Mouse (Mus musculus) adrenal gland, adult 18-20 months (tissue): ENCODE data around the gene Prg2. TPM values are rescaled to one million over a fixed set of nuclear protein-coding genes. Genes with fewer than 3 reads are reported as not detected.

Experiments
- DNase-seq, 2 experiments: peaks; one replicate each; pipeline ENCODE4 v3.0.0; 2021 to 2022; ENCODE audit warnings: low spot score in 2 of 2
- total RNA-seq, 2 experiments: library from RNA; stranded (reverse); gene quantifications; 1 replicate in 1 of 2; 2 replicates in 1 of 2; pipeline ENCODE4 v1.2.3; 2021

Prg2 gene
- total RNA-seq, 2 experiments from 2014 or later = not detected

- DNase-seq = no peak
Observed at GRCm38 (mm10) chr2:85026178-85026577, 45.9 kb downstream of the Prg2 start.

- DNase-seq = no peak
Observed at GRCm38 (mm10) chr2:85027281-85027680, 47.0 kb downstream of the Prg2 start.

DNA sequence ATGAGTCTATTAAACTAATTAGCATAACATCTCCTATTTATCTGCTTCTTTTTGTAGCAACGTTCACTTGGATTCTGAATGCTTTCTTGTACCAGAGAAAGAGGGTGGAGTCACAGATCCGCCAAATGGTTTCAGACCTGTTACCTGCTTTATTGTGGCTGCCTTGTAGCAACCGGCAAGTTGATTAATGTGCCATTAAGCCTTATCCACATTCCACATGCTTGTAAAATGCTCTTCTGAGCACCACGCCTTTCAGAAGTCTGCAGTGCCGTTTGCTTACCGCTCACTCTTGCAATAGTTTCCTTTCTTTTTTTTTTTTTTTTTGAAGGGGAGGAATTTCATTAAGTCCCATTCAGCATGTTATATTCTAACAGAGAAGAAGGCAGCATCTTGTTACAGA, 49.6 kb downstream of the Prg2 start:
- DNase-seq = no peak

DNA sequence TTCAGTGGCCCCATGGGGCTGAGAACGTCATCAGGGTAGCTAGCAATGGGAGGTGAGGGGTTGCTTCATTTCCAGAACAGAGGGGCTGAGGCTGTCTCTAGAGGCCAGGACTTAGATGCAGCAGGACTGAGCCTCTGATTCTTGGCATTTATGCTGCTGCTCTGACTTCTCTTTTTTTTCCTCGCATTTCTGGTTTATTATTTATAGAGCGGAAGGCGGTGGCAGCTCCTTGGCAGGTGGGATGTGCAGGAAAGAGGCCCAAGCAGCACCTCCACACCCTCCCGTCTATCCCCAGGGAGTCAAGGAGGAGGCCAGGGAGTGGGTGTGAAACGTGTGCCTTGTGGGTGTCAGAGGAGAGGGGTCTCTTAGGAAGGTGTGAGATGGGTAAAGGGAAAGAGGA, 50.7 kb downstream of the Prg2 start:
- no peak for DNase-seq

DNA sequence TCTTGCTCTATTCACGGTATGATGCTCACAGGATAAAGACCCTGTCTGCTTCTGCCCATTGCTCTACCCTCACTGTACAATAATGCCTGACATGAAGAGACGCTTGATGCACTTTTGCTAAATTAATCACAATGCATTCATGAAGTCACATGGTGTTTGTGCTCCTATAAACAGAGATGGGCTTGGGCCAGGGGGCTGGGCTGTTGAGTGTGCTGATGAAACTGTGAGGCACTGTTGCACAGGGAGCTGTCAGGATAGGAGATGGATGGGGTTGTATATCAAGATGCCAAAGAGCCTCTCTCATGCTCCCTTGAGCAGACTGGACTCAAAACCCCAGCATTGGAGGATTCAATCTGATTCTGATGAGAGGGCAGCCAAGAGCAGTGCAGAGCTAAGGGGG, 52.9 kb downstream of the Prg2 start:
- no peak for DNase-seq

Other genes with a start within 250 kb of the Prg2 start
- 1 to 10 TPM; 4.8 to 5.1 TPM for gene Ypel4, start 246.4 kb upstream of the Prg2 start, total RNA-seq
- 1 to 10 TPM; 1.5 to 1.8 TPM for gene Gm19426, start 236.8 kb upstream of the Prg2 start, total RNA-seq
- 100 to 1,000 TPM in 1 of 2 experiments, 10 to 100 TPM in 1; 78.6 to 115 TPM for gene Serping1, start 205.0 kb upstream of the Prg2 start, total RNA-seq
- 10 to 100 TPM; 17.6 to 26.4 TPM for gene Ube2l6, start 181.6 kb upstream of the Prg2 start, total RNA-seq
- gene Smtnl1, start 157.8 kb upstream of the Prg2 start, total RNA-seq = under 1 TPM in 1 of 2 experiments, not detected in 1; 0.32 TPM
- gene Timm10, start 153.5 kb upstream of the Prg2 start, total RNA-seq = 10 to 100 TPM; 45.8 to 59.0 TPM
- 1 to 10 TPM; 9.3 to 9.4 TPM for gene Slc43a1, start 141.6 kb upstream of the Prg2 start, total RNA-seq
- gene Rtn4rl2, start 93.8 kb upstream of the Prg2 start, total RNA-seq = 1 to 10 TPM; 1.9 to 2.4 TPM
- 10 to 100 TPM; 61.3 to 67.3 TPM for gene Slc43a3, start 43.9 kb upstream of the Prg2 start, total RNA-seq
- not detected for gene Prg3, start 7.8 kb downstream of the Prg2 start, total RNA-seq
- 100 to 1,000 TPM in 1 of 2 experiments, 10 to 100 TPM in 1; 96.5 to 122 TPM for gene Ssrp1, start 56.8 kb downstream of the Prg2 start, total RNA-seq
- gene P2rx3, start 57.0 kb downstream of the Prg2 start, total RNA-seq = under 1 TPM; 0.74 to 0.86 TPM
- gene Tnks1bp1, start 67.6 kb downstream of the Prg2 start, total RNA-seq = 10 to 100 TPM; 82.1 to 89.6 TPM
- 1 to 10 TPM; 4.2 to 7.1 TPM for gene Aplnr, start 155.8 kb downstream of the Prg2 start, total RNA-seq
- 10 to 100 TPM; 17.0 to 20.0 TPM for gene Lrrc55, start 216.7 kb downstream of the Prg2 start, total RNA-seq